Mouse (Mus musculus) adrenal gland, postnatal 14 days (tissue): ENCODE results near the gene Fam118b. TPM values are rescaled to one million over a fixed set of nuclear protein-coding genes. Genes with fewer than 3 reads are reported as not detected.

Experiments
- DNase-seq: peaks from one replicate; pipeline ENCODE4 v3.0.0; 2021; ENCODE audit warnings: mixed read lengths
- total RNA-seq: library from RNA; stranded (reverse); gene quantifications from 2 replicates; pipeline ENCODE4 v1.2.3, GENCODE M21; 2021

The Fam118b gene
- total RNA-seq, 1 experiment from 2014 or later, result 10.3 TPM

- DNase-seq, result no peak
Measured at GRCm38 (mm10) chr9:35198351-35198750, 69.3 kb downstream of the Fam118b start.

- no peak for DNase-seq
Measured at GRCm38 (mm10) chr9:35197625-35198024, 70.0 kb downstream of the Fam118b start.

GRCm38 (mm10) chr9:35194048-35194447, 73.6 kb downstream of the Fam118b start:
- DNase-seq, result no peak

GRCm38 (mm10) chr9:35192983-35193542, 74.5 kb downstream of the Fam118b start:
- no peak for DNase-seq

- DNase-seq, result peak; percentile 62
Measured at GRCm38 (mm10) chr9:35188700-35189099, 78.9 kb downstream of the Fam118b start.

GRCm38 (mm10) chr9:35187351-35187903, 80.2 kb downstream of the Fam118b start:
- DNase-seq, result no peak

GRCm38 (mm10) chr9:35186430-35186829, 81.2 kb downstream of the Fam118b start:
- DNase-seq, result no peak

GRCm38 (mm10) chr9:35183359-35183758, 84.2 kb downstream of the Fam118b start:
- no peak for DNase-seq

GRCm38 (mm10) chr9:35182832-35183231, 84.8 kb downstream of the Fam118b start:
- DNase-seq, result no peak

- no peak for DNase-seq
Measured at GRCm38 (mm10) chr9:35176124-35176659, 91.4 kb downstream of the Fam118b start.

- peak; percentile 96 for DNase-seq
Measured at GRCm38 (mm10) chr9:35175251-35176123, 92.1 kb downstream of the Fam118b start, which contains the start of gene Dcps. Gene Dcps (minus strand): TSS chr9:35176061.

- DNase-seq, result no peak
Measured at GRCm38 (mm10) chr9:35173331-35173730, 94.3 kb downstream of the Fam118b start.

GRCm38 (mm10) chr9:35170071-35170470, 97.5 kb downstream of the Fam118b start:
- no peak for DNase-seq

Other genes with a start within 250 kb of the Fam118b start
- gene St3gal4, start 148.5 kb downstream of the Fam118b start, total RNA-seq, result 32.7 and 36.9 TPM in 2 replicates
- gene Dcps, start 91.7 kb downstream of the Fam118b start, total RNA-seq, result 23.2 and 25.2 TPM in 2 replicates
- gene Srpr, start 67.6 kb downstream of the Fam118b start, total RNA-seq, result 118 and 121 TPM in 2 replicates
- gene Tirap, start 67.5 kb downstream of the Fam118b start, total RNA-seq, result 5.9 and 7.3 TPM in 2 replicates
- 78.2 and 82.8 TPM in 2 replicates for gene Foxred1, start 56.8 kb downstream of the Fam118b start, total RNA-seq
- 14.9 and 15.6 TPM in 2 replicates for gene Rpusd4, start 60 bp upstream of the Fam118b start, total RNA-seq
- 22.1 and 24.4 TPM in 2 replicates for gene Cdon, start 153.3 kb upstream of the Fam118b start, total RNA-seq